Mouse (Mus musculus): ENCODE measurements around the gene Dmrta2. TPM values are rescaled to one million over a fixed set of nuclear protein-coding genes. Genes with fewer than 3 reads are reported as not detected.

Dmrta2 gene
- polyA plus RNA-seq (2011; ENCODE audit: insufficient read length, low read depth, missing spikeins), result 0.18 and 0.45 TPM in 2 replicates

GRCm38 (mm10) chr4:109977148-109978067 is at the start of gene Dmrta2:
Dmrta2 (plus strand) TSS chr4:109978053.
- no peak for TF ChIP-seq POLR2A (IDR thresholded peaks at IDR 0.05; ENCODE audit: low read depth, low read length)
- TF ChIP-seq CTCF (IDR thresholded peaks at IDR 0.05; ENCODE audit: borderline replicate concordance, insufficient read depth, low read length), result no peak
- Histone ChIP-seq H3K27ac (ENCODE audit: insufficient read depth, low read length) (no peak within 1 kb of the TSS), H3K4me1 (ENCODE audit: control insufficient read depth, insufficient read depth, low read length) (no peaks in the 10 kb centered on the region), H3K4me3 (ENCODE audit: insufficient read depth, low read length) (peak within 1 kb of the TSS; percentile 18)

DNA sequence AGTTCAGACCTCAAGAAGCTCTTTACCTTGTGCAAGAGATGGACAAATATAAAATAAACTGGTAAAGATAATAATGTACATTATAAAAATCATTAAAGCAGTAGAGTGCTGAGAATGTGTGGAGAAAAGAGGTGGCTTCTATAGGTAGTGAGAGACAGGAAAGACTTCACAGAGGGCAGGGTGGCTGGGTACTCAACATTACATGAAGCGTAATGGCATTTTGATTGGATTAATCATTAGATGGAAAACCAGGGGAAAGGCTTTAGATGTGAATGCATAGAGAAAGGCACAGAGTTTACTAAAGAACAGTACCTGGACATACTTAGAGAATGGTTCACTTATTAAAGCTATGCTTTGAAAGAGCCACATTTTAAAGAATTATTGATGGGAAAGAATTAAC is 48.8 kb upstream of the Dmrta2 start:
- Histone ChIP-seq H3K4me1 (ENCODE audit: control insufficient read depth, insufficient read depth, low read length) (no peaks in the 10 kb centered on the region), H3K4me3 (ENCODE audit: insufficient read depth, low read length) (no peak overlapping the region), H3K27ac (ENCODE audit: insufficient read depth, low read length) (no peak overlapping the region)
- TF ChIP-seq POLR2A (IDR thresholded peaks at IDR 0.05; ENCODE audit: low read depth, low read length), result no peak
- no peak for TF ChIP-seq CTCF (IDR thresholded peaks at IDR 0.05; ENCODE audit: borderline replicate concordance, insufficient read depth, low read length)

DNA sequence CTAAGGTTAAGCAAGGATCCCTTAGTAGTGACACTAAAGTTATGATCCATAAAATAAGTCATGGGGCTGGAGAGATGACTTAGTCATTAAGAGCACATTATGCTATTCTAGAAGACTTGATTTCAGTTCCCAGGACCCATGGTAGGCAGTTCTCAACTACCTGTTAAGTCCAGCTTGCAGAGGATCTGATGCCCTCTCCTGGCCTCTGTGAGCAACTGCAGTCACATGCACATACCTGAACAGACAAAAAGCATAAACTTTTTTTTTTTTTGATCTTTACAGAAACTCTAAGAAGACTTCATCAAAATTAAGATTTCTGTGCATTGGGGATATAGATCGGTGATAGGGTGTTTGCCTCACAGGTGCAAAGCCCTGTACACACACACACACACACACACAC is 47.4 kb upstream of the Dmrta2 start:
- Histone ChIP-seq H3K27ac (ENCODE audit: insufficient read depth, low read length) (no peak overlapping the region), H3K4me1 (ENCODE audit: control insufficient read depth, insufficient read depth, low read length) (no peaks in the 10 kb centered on the region), H3K4me3 (ENCODE audit: insufficient read depth, low read length) (no peak overlapping the region)
- TF ChIP-seq POLR2A (IDR thresholded peaks at IDR 0.05; ENCODE audit: low read depth, low read length) (no peak), CTCF (IDR thresholded peaks at IDR 0.05; ENCODE audit: borderline replicate concordance, insufficient read depth, low read length) (no peak)

- Histone ChIP-seq H3K4me3 (ENCODE audit: insufficient read depth, low read length) (no peak overlapping the region), H3K27ac (ENCODE audit: insufficient read depth, low read length) (no peak overlapping the region), H3K4me1 (ENCODE audit: control insufficient read depth, insufficient read depth, low read length) (no peaks in the 10 kb centered on the region)
- TF ChIP-seq POLR2A (IDR thresholded peaks at IDR 0.05; ENCODE audit: low read depth, low read length) (no peak), CTCF (IDR thresholded peaks at IDR 0.05; ENCODE audit: borderline replicate concordance, insufficient read depth, low read length) (no peak)
Measured at GRCm38 (mm10) chr4:109930935-109931334, 46.9 kb upstream of the Dmrta2 start.

GRCm38 (mm10) chr4:109936557-109936956 is 41.3 kb upstream of the Dmrta2 start:
- Histone ChIP-seq H3K4me1 (ENCODE audit: control insufficient read depth, insufficient read depth, low read length) (no peaks in the 10 kb centered on the region), H3K4me3 (ENCODE audit: insufficient read depth, low read length) (no peak overlapping the region), H3K27ac (ENCODE audit: insufficient read depth, low read length) (no peak overlapping the region)
- TF ChIP-seq POLR2A (IDR thresholded peaks at IDR 0.05; ENCODE audit: low read depth, low read length), result no peak
- TF ChIP-seq CTCF (IDR thresholded peaks at IDR 0.05; ENCODE audit: borderline replicate concordance, insufficient read depth, low read length), result no peak

DNA sequence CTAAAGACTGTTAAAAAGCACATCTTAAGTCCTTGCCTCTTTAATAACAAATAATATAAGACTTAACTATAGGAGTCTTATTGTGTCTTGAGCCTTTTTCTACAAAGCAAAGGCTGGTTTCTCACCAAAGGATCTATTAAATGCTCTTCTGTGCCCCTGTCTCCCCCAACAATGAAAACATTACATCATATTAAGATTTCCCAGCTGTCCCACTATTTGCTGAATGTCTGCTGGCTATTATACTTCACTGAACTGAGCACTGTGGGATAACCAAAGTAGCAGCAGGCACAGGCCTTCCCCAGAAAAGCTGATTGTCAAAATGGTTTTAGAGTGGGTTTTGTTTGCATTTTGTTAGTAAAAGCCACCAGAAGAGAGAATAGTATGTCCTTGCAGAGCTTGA is 38.6 kb upstream of the Dmrta2 start:
- Histone ChIP-seq H3K4me3 (ENCODE audit: insufficient read depth, low read length) (no peak overlapping the region), H3K4me1 (ENCODE audit: control insufficient read depth, insufficient read depth, low read length) (no peaks in the 10 kb centered on the region), H3K27ac (ENCODE audit: insufficient read depth, low read length) (no peak overlapping the region)
- TF ChIP-seq POLR2A (IDR thresholded peaks at IDR 0.05; ENCODE audit: low read depth, low read length), result no peak
- no peak for TF ChIP-seq CTCF (IDR thresholded peaks at IDR 0.05; ENCODE audit: borderline replicate concordance, insufficient read depth, low read length)

DNA sequence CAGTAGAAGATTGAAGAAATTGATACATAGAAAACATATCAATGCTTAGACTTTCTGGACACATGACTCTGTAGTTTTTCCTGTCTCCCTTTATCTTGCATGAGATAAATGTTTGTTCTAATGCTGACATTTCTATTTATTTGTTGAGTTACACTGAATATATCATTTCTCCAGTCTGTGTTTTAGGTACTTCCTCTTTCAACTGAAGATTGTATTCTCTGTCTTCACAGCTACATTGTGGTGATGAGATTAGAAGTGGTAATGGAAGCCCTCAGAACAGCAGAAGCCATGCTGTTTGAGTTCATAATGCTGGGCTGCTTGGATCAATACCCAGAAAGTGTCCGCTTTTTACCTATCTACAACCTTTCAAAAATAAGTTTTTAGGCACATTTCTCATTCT is 32.3 kb upstream of the Dmrta2 start:
- H3K4me3 ChIP-seq (ENCODE audit: insufficient read depth, low read length), result no peak overlapping the region
- TF ChIP-seq POLR2A (IDR thresholded peaks at IDR 0.05; ENCODE audit: low read depth, low read length), result no peak
- no peak for TF ChIP-seq CTCF (IDR thresholded peaks at IDR 0.05; ENCODE audit: borderline replicate concordance, insufficient read depth, low read length)
- no peak overlapping the region for H3K27ac ChIP-seq (ENCODE audit: insufficient read depth, low read length)
- H3K4me1 ChIP-seq (ENCODE audit: control insufficient read depth, insufficient read depth, low read length), result no peaks in the 10 kb centered on the region

- Histone ChIP-seq H3K4me1 (ENCODE audit: control insufficient read depth, insufficient read depth, low read length) (no peaks in the 10 kb centered on the region), H3K4me3 (ENCODE audit: insufficient read depth, low read length) (no peak overlapping the region), H3K27ac (ENCODE audit: insufficient read depth, low read length) (no peak overlapping the region)
- TF ChIP-seq CTCF (IDR thresholded peaks at IDR 0.05; ENCODE audit: borderline replicate concordance, insufficient read depth, low read length), result no peak
- no peak for TF ChIP-seq POLR2A (IDR thresholded peaks at IDR 0.05; ENCODE audit: low read depth, low read length)
Measured at GRCm38 (mm10) chr4:109949307-109949706, 28.5 kb upstream of the Dmrta2 start.

GRCm38 (mm10) chr4:109953509-109953908 is 24.3 kb upstream of the Dmrta2 start:
- TF ChIP-seq POLR2A (IDR thresholded peaks at IDR 0.05; ENCODE audit: low read depth, low read length), result no peak
- TF ChIP-seq CTCF (IDR thresholded peaks at IDR 0.05; ENCODE audit: borderline replicate concordance, insufficient read depth, low read length), result no peak
- Histone ChIP-seq H3K4me1 (ENCODE audit: control insufficient read depth, insufficient read depth, low read length) (no peaks in the 10 kb centered on the region), H3K4me3 (ENCODE audit: insufficient read depth, low read length) (no peak overlapping the region), H3K27ac (ENCODE audit: insufficient read depth, low read length) (no peak overlapping the region)

GRCm38 (mm10) chr4:109960201-109960935 is 17.5 kb upstream of the Dmrta2 start:
- Histone ChIP-seq H3K4me3 (ENCODE audit: insufficient read depth, low read length) (no peak overlapping the region), H3K27ac (ENCODE audit: insufficient read depth, low read length) (no peak overlapping the region), H3K4me1 (ENCODE audit: control insufficient read depth, insufficient read depth, low read length) (no peaks in the 10 kb centered on the region)
- TF ChIP-seq CTCF (IDR thresholded peaks at IDR 0.05; ENCODE audit: borderline replicate concordance, insufficient read depth, low read length) (no peak), POLR2A (IDR thresholded peaks at IDR 0.05; ENCODE audit: low read depth, low read length) (no peak)
